Mouse (Mus musculus) testis, adult 2 months (tissue): Measurements from ENCODE around the gene Padi6.

ENCODE experiments used
- CTCF ChIP-seq: fragments of 200-500 bp; IDR thresholded peaks from 2 replicates; pipeline ENCODE4 v1.5.1; 2012; ENCODE audit warnings: low read depth, mild to moderate bottlenecking, inconsistent platforms, low read length, moderate library complexity; ENCODE audit not compliant: control insufficient read depth, insufficient read depth, insufficient replicate concordance
- POLR2A ChIP-seq: fragments of 200-500 bp; IDR thresholded peaks from 2 replicates; pipeline ENCODE4 v1.6.1; 2012; ENCODE audit warnings: low read depth, mild to moderate bottlenecking, inconsistent platforms, low read length, moderate library complexity; ENCODE audit not compliant: control insufficient read depth

DNA sequence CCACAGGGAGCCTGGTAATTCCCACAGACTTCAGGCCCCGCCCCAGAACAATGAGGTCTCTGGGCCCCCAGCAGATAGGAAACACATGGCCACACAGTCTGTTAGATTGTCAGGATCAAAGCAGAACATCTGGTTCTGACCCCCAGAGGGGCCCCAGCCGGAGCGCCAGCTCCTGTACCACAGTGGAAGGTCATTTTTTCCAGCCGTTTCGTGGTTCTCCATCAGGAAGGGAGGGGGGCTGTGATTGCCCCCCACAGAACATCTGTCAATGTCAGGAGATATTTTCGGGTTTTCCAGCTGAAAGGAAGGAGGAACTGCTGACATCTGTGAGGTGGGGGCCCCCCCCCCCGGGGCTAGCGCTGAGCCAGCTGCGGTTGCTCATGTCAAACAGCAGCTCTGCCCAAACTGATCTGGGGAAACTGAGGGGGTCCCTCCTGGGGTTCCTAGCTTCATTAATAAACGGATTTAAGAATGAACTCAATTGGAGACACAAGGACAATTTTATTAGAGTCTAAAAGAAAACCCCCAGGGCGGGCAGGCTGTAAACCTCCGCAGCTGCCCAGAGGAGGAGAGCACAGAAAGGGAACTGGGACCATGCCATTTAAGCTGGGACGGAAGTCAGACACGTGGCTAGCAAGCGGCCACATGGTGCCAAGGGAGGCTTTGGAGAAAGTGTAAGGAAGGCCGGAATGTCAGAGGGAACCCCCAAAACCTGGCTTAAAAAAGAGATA, 58.1 kb downstream of the Padi6 start:
- TF ChIP-seq POLR2A (no peak), CTCF (no peak)
